Mouse (Mus musculus): ENCODE measurements around the gene Prrg2. TPM values are rescaled to one million over a fixed set of nuclear protein-coding genes. Genes with fewer than 3 reads are reported as not detected.

The Prrg2 gene
- total and polyA plus RNA-seq, 2 experiments = 26.1 to 74.1 TPM

DNA sequence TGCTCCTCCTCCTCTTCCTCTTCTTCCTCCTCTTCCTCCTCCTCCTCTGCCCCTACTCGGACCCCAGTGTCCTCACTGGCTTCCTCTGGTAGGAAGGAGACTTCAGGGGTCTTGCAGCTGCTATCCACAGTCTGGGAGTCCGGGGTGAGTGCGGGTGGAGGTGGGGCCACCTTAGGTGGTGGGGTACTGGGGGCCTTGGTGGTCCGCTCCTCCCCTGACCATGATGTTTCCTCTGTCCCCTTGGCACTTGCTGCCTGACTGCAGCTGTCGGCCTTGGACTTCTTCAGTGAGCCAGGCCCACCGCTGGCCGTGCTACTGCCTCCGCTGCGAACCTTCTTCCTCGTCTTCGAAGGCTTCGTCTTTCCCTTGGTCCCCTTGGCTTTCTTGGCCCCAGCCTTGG lies 56.0 kb downstream of the Prrg2 start:
- TF ChIP-seq CTCF (IDR thresholded peaks at IDR 0.05; ENCODE audit: low read depth, low read length) (no peak), POLR2A (IDR thresholded peaks at IDR 0.05; ENCODE audit: extremely low read depth, insufficient read depth, low read length) (no peak)
- H3K27me3 ChIP-seq (ENCODE audit: control insufficient read depth, insufficient read depth, low read length) = no peaks in the 10 kb centered on the region
- no peak for DNase-seq (ENCODE audit: extremely low read depth, low read depth, low spot score)
- no peak overlapping the region for H3K27ac ChIP-seq (replicated peaks; ENCODE audit: insufficient read depth, low read depth, low read length)
- WGBS = 94% methylated on average over 12 of the region's 12 CpGs
- H3K36me3 ChIP-seq (ENCODE audit: control insufficient read depth, insufficient read depth, low read length) = peaks cover 11% of the 10 kb centered on the region
- H3K79me2 ChIP-seq (ENCODE audit: control insufficient read depth, insufficient read depth, low read length) = peaks cover 3% of the 10 kb centered on the region; the same call in 1 of the 2 replicates
- no peak overlapping the region for H3K9ac ChIP-seq (ENCODE audit: low read depth, low read length)
- H3K4me3 ChIP-seq (ENCODE audit: insufficient read depth, low read depth, low read length) = no peak overlapping the region
- no peaks in the 10 kb centered on the region for H3K4me1 ChIP-seq (ENCODE audit: control insufficient read depth, insufficient read depth, low read length)

DNA sequence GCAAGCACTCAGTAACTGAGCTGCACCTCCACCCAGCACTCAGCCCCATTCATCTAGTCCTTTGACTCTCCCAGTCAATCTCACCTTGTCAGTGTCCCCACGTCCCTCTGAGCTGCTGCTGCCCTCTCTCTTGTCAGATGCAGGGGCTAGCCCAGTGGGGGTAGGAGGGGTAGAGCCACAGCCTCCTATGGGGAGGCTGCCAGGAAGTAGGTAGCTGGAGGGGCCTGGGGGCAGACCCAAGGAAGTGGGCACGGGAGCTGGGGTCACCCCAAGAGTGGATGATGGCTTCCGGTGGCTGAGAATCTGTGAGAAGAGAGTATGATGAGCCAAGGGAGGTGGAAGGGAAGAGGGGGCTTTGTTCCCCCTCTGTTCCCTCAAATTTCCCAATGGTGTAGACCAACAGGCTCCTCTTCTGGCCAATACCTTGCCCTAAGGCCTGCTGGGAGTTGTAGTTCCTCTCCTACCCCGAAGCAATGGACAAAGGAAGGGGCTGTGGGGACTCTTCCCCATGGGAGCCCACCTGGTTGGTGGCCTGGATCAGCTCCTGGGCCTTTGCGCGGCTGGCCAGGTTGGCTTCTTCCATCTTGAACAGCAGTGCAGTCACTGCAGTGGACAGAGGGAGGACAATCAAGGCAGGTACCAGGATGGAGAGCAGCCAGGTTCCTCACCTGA lies 57.0 kb downstream of the Prrg2 start:
- H3K79me2 ChIP-seq (ENCODE audit: control insufficient read depth, insufficient read depth, low read length) = peaks cover 3% of the 10 kb centered on the region; the same call in 1 of the 2 replicates
- H3K36me3 ChIP-seq (ENCODE audit: control insufficient read depth, insufficient read depth, low read length) = peaks cover 15% of the 10 kb centered on the region; the same call in 1 of the 2 replicates
- no peak overlapping the region for H3K4me3 ChIP-seq (ENCODE audit: insufficient read depth, low read depth, low read length)
- TF ChIP-seq CTCF (IDR thresholded peaks at IDR 0.05; ENCODE audit: low read depth, low read length) (no peak), POLR2A (IDR thresholded peaks at IDR 0.05; ENCODE audit: extremely low read depth, insufficient read depth, low read length) (no peak)
- no peaks in the 10 kb centered on the region for H3K4me1 ChIP-seq (ENCODE audit: control insufficient read depth, insufficient read depth, low read length)
- 86% methylated on average over 6 of the region's 6 CpGs for WGBS
- no peak overlapping the region for H3K27ac ChIP-seq (replicated peaks; ENCODE audit: insufficient read depth, low read depth, low read length)
- no peak for DNase-seq (ENCODE audit: extremely low read depth, low read depth, low spot score)
- no peaks in the 10 kb centered on the region for H3K27me3 ChIP-seq (ENCODE audit: control insufficient read depth, insufficient read depth, low read length)
- no peak overlapping the region for H3K9ac ChIP-seq (ENCODE audit: low read depth, low read length)

DNA sequence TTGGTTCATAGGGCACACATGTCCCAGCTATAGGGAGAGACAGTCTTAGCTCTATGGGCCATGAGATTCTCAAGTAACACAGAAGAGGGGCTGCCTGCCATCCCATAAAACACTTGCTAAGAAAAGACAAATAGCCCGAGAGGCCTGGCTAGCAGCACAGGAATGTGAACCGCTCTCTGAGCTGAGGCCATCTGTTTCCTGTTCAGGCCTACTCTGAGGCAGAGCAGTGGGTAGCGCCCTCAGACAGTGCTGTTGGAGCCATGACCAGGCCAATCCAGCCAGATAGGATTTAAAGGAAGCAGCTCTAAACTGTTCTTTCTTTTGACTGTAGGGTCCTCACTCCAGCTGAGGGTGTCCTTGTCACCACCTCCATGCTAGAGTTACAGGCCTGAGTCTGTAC lies 57.9 kb downstream of the Prrg2 start:
- 79% methylated on average over 3 of the region's 3 CpGs for WGBS
- DNase-seq (ENCODE audit: extremely low read depth, low read depth, low spot score) = no peak
- no peak overlapping the region for H3K9ac ChIP-seq (ENCODE audit: low read depth, low read length)
- H3K79me2 ChIP-seq (ENCODE audit: control insufficient read depth, insufficient read depth, low read length) = peaks cover 3% of the 10 kb centered on the region; the same call in 1 of the 2 replicates
- H3K4me3 ChIP-seq (ENCODE audit: insufficient read depth, low read depth, low read length) = no peak overlapping the region
- TF ChIP-seq CTCF (IDR thresholded peaks at IDR 0.05; ENCODE audit: low read depth, low read length) = no peak
- no peak for TF ChIP-seq POLR2A (IDR thresholded peaks at IDR 0.05; ENCODE audit: extremely low read depth, insufficient read depth, low read length)
- no peak overlapping the region for H3K27ac ChIP-seq (replicated peaks; ENCODE audit: insufficient read depth, low read depth, low read length)
- H3K4me1 ChIP-seq (ENCODE audit: control insufficient read depth, insufficient read depth, low read length) = 0 out of 2 replicates have a peak, but pooled peaks cover under 1% of the 10 kb centered on the region
- H3K36me3 ChIP-seq (ENCODE audit: control insufficient read depth, insufficient read depth, low read length) = peaks cover 16% of the 10 kb centered on the region; the same call in 1 of the 2 replicates
- H3K27me3 ChIP-seq (ENCODE audit: control insufficient read depth, insufficient read depth, low read length) = no peaks in the 10 kb centered on the region

Other genes with a start within 250 kb of the Prrg2 start
Only the 30 nearest of the 36 such genes appear.
- 20.8 and 24.0 TPM in 2 replicates for gene Pnkp, start 205.5 kb downstream of the Prrg2 start, total RNA-seq (2014; rRNA removed)
- gene Pnkp, start 205.5 kb downstream of the Prrg2 start, polyA plus RNA-seq (2012; rRNA removed) = 42.5 and 45.7 TPM in 2 replicates
- 17.0 and 32.8 TPM in 2 replicates for gene Ptov1, start 192.9 kb downstream of the Prrg2 start, total RNA-seq (2014; rRNA removed)
- gene Ptov1, start 192.9 kb downstream of the Prrg2 start, polyA plus RNA-seq (2012; rRNA removed) = 76.1 and 91.6 TPM in 2 replicates
- 11.6 and 16.6 TPM in 2 replicates for gene Med25, start 170.0 kb downstream of the Prrg2 start, total RNA-seq (2014; rRNA removed)
- gene Med25, start 170.0 kb downstream of the Prrg2 start, polyA plus RNA-seq (2012; rRNA removed) = 114 TPM in 2 replicates
- 5.7 and 6.8 TPM in 2 replicates for gene Fuz, start 166.6 kb downstream of the Prrg2 start, total RNA-seq (2014; rRNA removed)
- 16.6 and 25.1 TPM in 2 replicates for gene Fuz, start 166.6 kb downstream of the Prrg2 start, polyA plus RNA-seq (2012; rRNA removed)
- 14.5 and 18.3 TPM in 2 replicates for gene Ap2a1, start 133.2 kb downstream of the Prrg2 start, total RNA-seq (2014; rRNA removed)
- gene Ap2a1, start 133.2 kb downstream of the Prrg2 start, polyA plus RNA-seq (2012; rRNA removed) = 32.8 and 38.2 TPM in 2 replicates
- not detected in 2 replicates for gene Tsks, start 119.5 kb downstream of the Prrg2 start, total RNA-seq (2014; rRNA removed)
- gene Tsks, start 119.5 kb downstream of the Prrg2 start, polyA plus RNA-seq (2012; rRNA removed) = 0.20 and 0.51 TPM in 2 replicates
- 0.09 and 0.34 TPM in 2 replicates for gene Cpt1c, start 87.8 kb downstream of the Prrg2 start, total RNA-seq (2014; rRNA removed)
- 0.71 and 0.91 TPM in 2 replicates for gene Cpt1c, start 87.8 kb downstream of the Prrg2 start, polyA plus RNA-seq (2012; rRNA removed)
- 15.9 and 23.0 TPM in 2 replicates for gene Prmt1, start 76.1 kb downstream of the Prrg2 start, total RNA-seq (2014; rRNA removed)
- 26.0 and 36.1 TPM in 2 replicates for gene Prmt1, start 76.1 kb downstream of the Prrg2 start, polyA plus RNA-seq (2012; rRNA removed)
- 58.5 and 59.0 TPM in 2 replicates for gene Irf3, start 65.0 kb downstream of the Prrg2 start, total RNA-seq (2014; rRNA removed)
- gene Irf3, start 65.0 kb downstream of the Prrg2 start, polyA plus RNA-seq (2012; rRNA removed) = 82.0 and 101 TPM in 2 replicates
- gene Bcl2l12, start 64.0 kb downstream of the Prrg2 start, total RNA-seq (2014; rRNA removed) = 4.2 and 5.6 TPM in 2 replicates
- 13.3 and 14.5 TPM in 2 replicates for gene Bcl2l12, start 64.0 kb downstream of the Prrg2 start, polyA plus RNA-seq (2012; rRNA removed)
- gene Scaf1, start 46.3 kb downstream of the Prrg2 start, total RNA-seq (2014; rRNA removed) = 4.4 and 9.7 TPM in 2 replicates
- 25.7 and 31.8 TPM in 2 replicates for gene Scaf1, start 46.3 kb downstream of the Prrg2 start, polyA plus RNA-seq (2012; rRNA removed)
- gene Rras, start 44.7 kb downstream of the Prrg2 start, total RNA-seq (2014; rRNA removed) = 8.9 and 13.9 TPM in 2 replicates
- 53.4 and 54.9 TPM in 2 replicates for gene Rras, start 44.7 kb downstream of the Prrg2 start, polyA plus RNA-seq (2012; rRNA removed)
- 1.2 and 1.7 TPM in 2 replicates for gene Prr12, start 9.8 kb downstream of the Prrg2 start, total RNA-seq (2014; rRNA removed)
- gene Prr12, start 9.8 kb downstream of the Prrg2 start, polyA plus RNA-seq (2012; rRNA removed) = 2.7 and 3.7 TPM in 2 replicates
- gene Nosip, start 248 bp downstream of the Prrg2 start, total RNA-seq (2014; rRNA removed) = 20.1 and 22.8 TPM in 2 replicates
- gene Nosip, start 248 bp downstream of the Prrg2 start, polyA plus RNA-seq (2012; rRNA removed) = 31.4 and 35.8 TPM in 2 replicates
- gene Rcn3, start 29.5 kb upstream of the Prrg2 start, total RNA-seq (2014; rRNA removed) = 6.7 and 8.8 TPM in 2 replicates
- gene Rcn3, start 29.5 kb upstream of the Prrg2 start, polyA plus RNA-seq (2012; rRNA removed) = 14.9 and 16.3 TPM in 2 replicates
- gene Fcgrt, start 41.2 kb upstream of the Prrg2 start, total RNA-seq (2014; rRNA removed) = 163 and 188 TPM in 2 replicates
- gene Fcgrt, start 41.2 kb upstream of the Prrg2 start, polyA plus RNA-seq (2012; rRNA removed) = 170 and 193 TPM in 2 replicates
- gene Rps11, start 61.8 kb upstream of the Prrg2 start, total RNA-seq (2014; rRNA removed) = 355 and 400 TPM in 2 replicates
- gene Rps11, start 61.8 kb upstream of the Prrg2 start, polyA plus RNA-seq (2012; rRNA removed) = 95.1 and 111 TPM in 2 replicates
- gene Rpl13a, start 66.1 kb upstream of the Prrg2 start, total RNA-seq (2014; rRNA removed) = 1,440 and 1,681 TPM in 2 replicates
- 488 and 544 TPM in 2 replicates for gene Rpl13a, start 66.1 kb upstream of the Prrg2 start, polyA plus RNA-seq (2012; rRNA removed)
- gene Gm45713, start 73.6 kb upstream of the Prrg2 start, total RNA-seq (2014; rRNA removed) = 0.13 TPM in 1 of 2 replicates, not detected in the other
- gene Gm45713, start 73.6 kb upstream of the Prrg2 start, polyA plus RNA-seq (2012; rRNA removed) = 0.98 TPM in 1 of 2 replicates, not detected in the other
- gene Flt3l, start 73.8 kb upstream of the Prrg2 start, total RNA-seq (2014; rRNA removed) = 3.2 and 5.4 TPM in 2 replicates
- 20.8 and 30.8 TPM in 2 replicates for gene Flt3l, start 73.8 kb upstream of the Prrg2 start, polyA plus RNA-seq (2012; rRNA removed)
- gene Pih1d1, start 91.6 kb upstream of the Prrg2 start, total RNA-seq (2014; rRNA removed) = 48.0 and 59.1 TPM in 2 replicates
- 62.1 and 66.4 TPM in 2 replicates for gene Pih1d1, start 91.6 kb upstream of the Prrg2 start, polyA plus RNA-seq (2012; rRNA removed)
- gene Aldh16a1, start 91.9 kb upstream of the Prrg2 start, total RNA-seq (2014; rRNA removed) = 33.3 and 47.6 TPM in 2 replicates
- 116 and 162 TPM in 2 replicates for gene Aldh16a1, start 91.9 kb upstream of the Prrg2 start, polyA plus RNA-seq (2012; rRNA removed)
- 0.07 TPM in 1 of 2 replicates, not detected in the other for gene Slc17a7, start 101.3 kb upstream of the Prrg2 start, total RNA-seq (2014; rRNA removed)
- gene Slc17a7, start 101.3 kb upstream of the Prrg2 start, polyA plus RNA-seq (2012; rRNA removed) = not detected in 2 replicates
- gene Gfy, start 116.9 kb upstream of the Prrg2 start, total RNA-seq (2014; rRNA removed) = not detected in 2 replicates
- not detected in 2 replicates for gene Gfy, start 116.9 kb upstream of the Prrg2 start, polyA plus RNA-seq (2012; rRNA removed)
- gene Pth2, start 118.3 kb upstream of the Prrg2 start, total RNA-seq (2014; rRNA removed) = not detected in 2 replicates
- not detected in 2 replicates for gene Pth2, start 118.3 kb upstream of the Prrg2 start, polyA plus RNA-seq (2012; rRNA removed)
- not detected in 2 replicates for gene Ccdc155, start 142.2 kb upstream of the Prrg2 start, total RNA-seq (2014; rRNA removed)
- gene Ccdc155, start 142.2 kb upstream of the Prrg2 start, polyA plus RNA-seq (2012; rRNA removed) = not detected in 2 replicates
- gene Dkkl1, start 149.5 kb upstream of the Prrg2 start, total RNA-seq (2014; rRNA removed) = not detected in 2 replicates
- gene Dkkl1, start 149.5 kb upstream of the Prrg2 start, polyA plus RNA-seq (2012; rRNA removed) = 0.21 TPM in 1 of 2 replicates, not detected in the other
- 1.2 and 1.5 TPM in 2 replicates for gene Tead2, start 153.1 kb upstream of the Prrg2 start, total RNA-seq (2014; rRNA removed)
- 0.97 and 2.9 TPM in 2 replicates for gene Tead2, start 153.1 kb upstream of the Prrg2 start, polyA plus RNA-seq (2012; rRNA removed)
- 1.4 and 1.5 TPM in 2 replicates for gene Cd37, start 176.4 kb upstream of the Prrg2 start, total RNA-seq (2014; rRNA removed)
- gene Cd37, start 176.4 kb upstream of the Prrg2 start, polyA plus RNA-seq (2012; rRNA removed) = 4.5 and 11.5 TPM in 2 replicates
- gene Slc6a16, start 178.4 kb upstream of the Prrg2 start, total RNA-seq (2014; rRNA removed) = 0.20 and 0.37 TPM in 2 replicates
- 0.86 and 1.9 TPM in 2 replicates for gene Slc6a16, start 178.4 kb upstream of the Prrg2 start, polyA plus RNA-seq (2012; rRNA removed)

Measured in liver, adult 2 months (tissue).